Mouse (Mus musculus) kidney, embryonic 14.5 days (tissue): ENCODE measurements at regions not wholly inside any gene's neighbourhood (a gene's known extent, or its start where the extent isn't known, plus 50 kb on each side); places are given as distances from the start of the nearest gene placed in this dataset.

ENCODE experiments used
- ATAC-seq: fragments of 200-750 bp; cut with Nextera tagmentation; 2 replicates; pipeline ENCODE4 v1.8.0; 2017; ENCODE audit warnings: moderate number of reproducible peaks, mild to moderate bottlenecking, moderate TSS enrichment, moderate library complexity; ENCODE audit not compliant: low FRiP score, low TSS enrichment
- H3K27ac ChIP-seq: fragments of 300-500 bp; sonication (generic); 2 replicates; pipeline ENCODE4 v1.5.1; 2014; ENCODE audit warnings: low read depth, mild to moderate bottlenecking, low read length, moderate library complexity, mixed read lengths
- H3K27me3 ChIP-seq: fragments of 300-500 bp; sonication (generic); 2 replicates; pipeline ENCODE4 v1.6.1; 2014; ENCODE audit warnings: mild to moderate bottlenecking, low read length; ENCODE audit not compliant: control insufficient read depth, insufficient read depth
- H3K36me3 ChIP-seq: fragments of 300-500 bp; sonication (generic); 2 replicates; pipeline ENCODE4 v1.6.1; 2014; ENCODE audit warnings: low read length, mixed read lengths; ENCODE audit not compliant: control insufficient read depth, insufficient read depth
- H3K4me1 ChIP-seq: fragments of 300-500 bp; sonication (generic); 2 replicates; pipeline ENCODE4 v1.6.1; 2014; ENCODE audit warnings: low read length, mixed read lengths; ENCODE audit not compliant: control insufficient read depth, insufficient read depth
- H3K4me2 ChIP-seq: fragments of 300-500 bp; sonication (generic); replicated peaks from 2 replicates; pipeline ENCODE4 v1.6.1; 2014; ENCODE audit warnings: low read depth, mild to moderate bottlenecking, low read length
- H3K4me3 ChIP-seq: fragments of 300-500 bp; sonication (generic); 2 replicates; pipeline ENCODE4 v1.5.1; 2014; ENCODE audit warnings: mild to moderate bottlenecking, low read length
- H3K9ac ChIP-seq: fragments of 300-500 bp; sonication (generic); 2 replicates; pipeline ENCODE4 v1.6.1; 2014; ENCODE audit warnings: low read depth, mild to moderate bottlenecking, low read length, moderate library complexity
- H3K9me3 ChIP-seq: fragments of 300-500 bp; sonication (generic); 2 replicates; pipeline ENCODE4 v1.6.1; 2016; ENCODE audit warnings: low read length; ENCODE audit not compliant: control insufficient read depth
- WGBS: fragments of 180-500 bp; shearing (Covaris S2); extraction: QIAGEN DNeasy Blood & Tissue Kit; methylation state at CpG from one replicate; pipeline ENCODE4 v1.1.7; 2014; 5-methylcytosine and 5-hydroxymethylcytosine counted together

- WGBS = 66% methylated on average over 1 of the region's 1 CpGs
Measured at GRCm38 (mm10) chr15:56746698-56747097, 730.7 kb downstream of the Slc22a22 start.

GRCm38 (mm10) chr15:56744915-56745314 lies 732.5 kb downstream of the Slc22a22 start:
- no peak overlapping the region for H3K4me2 ChIP-seq
- 41% methylated on average over 4 of the region's 4 CpGs for WGBS
- no peak overlapping the region for H3K27ac ChIP-seq
- ATAC-seq = no peak
- H3K9me3 ChIP-seq = no peaks in the 10 kb centered on the region
- H3K4me3 ChIP-seq = no peak overlapping the region
- no peaks in the 10 kb centered on the region for H3K4me1 ChIP-seq
- no peak overlapping the region for H3K9ac ChIP-seq
- no peaks in the 10 kb centered on the region for H3K36me3 ChIP-seq
- H3K27me3 ChIP-seq = no peaks in the 10 kb centered on the region

More at GRCm38 (mm10) chr15:56746698-56747097, 730.7 kb downstream of the Slc22a22 start:
- Histone ChIP-seq H3K36me3 (no peaks in the 10 kb centered on the region), H3K27me3 (no peaks in the 10 kb centered on the region), H3K4me2 (no peak overlapping the region), H3K9ac (no peak overlapping the region), H3K4me3 (no peak overlapping the region), H3K9me3 (no peaks in the 10 kb centered on the region), H3K27ac (no peak overlapping the region), H3K4me1 (no peaks in the 10 kb centered on the region)
- no peak for ATAC-seq
